Mouse (Mus musculus) heart, postnatal 4 days (tissue): ENCODE measurements at regions not wholly inside any gene's neighbourhood (a gene's known extent, or its start where the extent isn't known, plus 50 kb on each side); places are given as distances from the start of the nearest gene placed in this dataset.

Source experiments
- DNase-seq: peaks from one replicate; pipeline ENCODE4 v3.0.0; 2021
- microRNA-seq, 2 experiments: library from miRNA; unstranded; fragments of <30 nt; microRNA quantifications; one replicate each; pipeline ENCODE4 v1.2.0; 2021 to 2022

DNA sequence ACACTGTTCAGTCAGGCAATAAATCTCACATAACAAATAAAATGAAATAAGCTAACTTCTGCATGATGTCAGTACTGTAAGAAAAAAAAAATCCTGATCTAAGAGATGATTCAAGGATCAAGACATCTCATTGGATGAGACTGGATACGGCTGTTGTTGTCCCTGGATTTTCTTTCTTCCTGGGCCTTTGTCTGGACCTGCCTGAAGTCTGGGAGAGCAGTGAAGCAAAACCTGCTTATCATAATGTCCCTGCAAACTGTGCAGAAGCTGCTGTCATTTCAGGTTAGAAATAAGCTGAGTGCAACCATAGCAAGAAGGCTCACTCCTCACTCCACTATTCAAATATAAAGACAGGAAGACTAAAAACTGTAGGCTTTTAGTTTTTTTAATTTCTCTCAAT, 178.0 kb upstream of the Steap4 start:
- DNase-seq = no peak

DNA sequence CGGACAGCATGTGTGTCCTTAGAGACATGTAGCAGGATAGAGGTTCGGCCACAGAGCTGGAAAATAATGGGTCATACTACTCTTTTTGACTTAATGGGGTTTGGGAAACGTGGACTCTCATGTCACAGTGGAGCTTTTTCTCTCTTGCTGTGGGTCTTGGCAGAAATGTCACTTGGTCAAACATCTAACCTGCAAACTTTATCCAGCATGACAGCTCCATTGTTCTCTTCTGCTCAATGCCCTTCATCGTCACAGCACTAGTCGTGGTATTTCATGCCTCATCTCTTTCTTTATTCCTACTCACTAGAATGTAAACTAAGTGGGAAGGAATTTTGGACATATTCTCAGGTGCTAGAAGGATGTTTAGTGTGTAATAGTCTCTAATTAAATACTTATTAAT, 171.9 kb upstream of the Steap4 start:
- no peak for DNase-seq

GRCm38 (mm10) chr5:7789126-7789525, 171.1 kb upstream of the Steap4 start:
- no peak for DNase-seq

DNA sequence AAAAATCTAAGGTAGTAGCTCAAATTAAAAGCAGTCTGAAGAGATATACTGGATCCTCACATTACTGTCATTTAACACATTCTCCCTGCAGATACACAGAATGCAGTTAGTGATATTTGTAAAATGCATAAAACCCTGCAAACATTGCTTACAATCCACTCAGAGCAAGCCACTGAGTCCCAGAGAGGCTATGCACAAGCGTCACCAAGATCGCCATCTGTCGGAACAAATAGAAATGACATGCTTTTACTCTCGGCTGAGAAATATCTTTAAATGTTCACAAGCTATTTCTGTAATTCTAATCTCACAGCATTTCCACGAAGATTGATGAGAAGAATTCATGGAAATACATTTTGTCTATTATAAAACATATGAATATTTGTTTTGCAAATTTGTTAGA, 139.7 kb upstream of the Steap4 start:
- no peak for DNase-seq

GRCm38 (mm10) chr5:7821700-7822099, 138.6 kb upstream of the Steap4 start:
- DNase-seq = no peak

DNA sequence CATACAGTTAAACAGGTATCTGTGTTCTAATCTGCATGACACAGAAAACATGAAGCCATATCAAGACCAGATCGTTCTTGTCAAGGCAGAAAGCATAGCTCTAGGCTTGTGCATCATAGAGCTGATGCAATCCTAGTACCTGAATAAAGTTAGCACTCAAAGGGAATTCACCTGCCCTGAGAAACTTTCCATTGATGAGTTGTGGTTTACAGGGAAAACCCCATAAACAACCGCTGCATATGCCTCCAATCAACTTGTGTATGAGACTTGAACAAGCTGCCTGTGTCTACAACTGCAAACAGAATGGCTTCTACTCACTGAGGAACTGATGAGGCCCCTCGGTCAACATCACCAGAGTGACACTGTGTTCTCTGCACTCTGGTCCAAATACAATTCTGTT, 130.6 kb upstream of the Steap4 start:
- DNase-seq = no peak

- no peak for DNase-seq
Measured at GRCm38 (mm10) chr5:7833812-7834211, 126.4 kb upstream of the Steap4 start.

DNA sequence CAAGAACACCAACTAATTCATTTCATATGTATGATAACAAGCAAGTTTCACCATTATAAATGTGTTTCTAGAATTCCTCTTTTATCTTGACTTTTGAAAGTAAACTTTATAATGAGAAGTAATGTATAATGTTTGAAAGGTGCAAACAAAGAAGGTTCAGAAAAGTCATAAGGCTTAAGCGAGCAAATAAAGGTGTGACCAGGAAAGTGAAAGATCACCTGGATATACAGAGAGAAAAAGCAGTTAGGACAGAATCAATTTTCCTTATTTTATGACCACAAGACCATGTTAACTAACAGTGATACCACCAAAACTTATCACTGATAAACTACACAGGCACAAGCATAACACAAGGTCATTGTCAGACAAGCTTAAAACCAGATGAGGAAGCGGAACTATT, 97.2 kb upstream of the Steap4 start:
- no peak for DNase-seq

DNA sequence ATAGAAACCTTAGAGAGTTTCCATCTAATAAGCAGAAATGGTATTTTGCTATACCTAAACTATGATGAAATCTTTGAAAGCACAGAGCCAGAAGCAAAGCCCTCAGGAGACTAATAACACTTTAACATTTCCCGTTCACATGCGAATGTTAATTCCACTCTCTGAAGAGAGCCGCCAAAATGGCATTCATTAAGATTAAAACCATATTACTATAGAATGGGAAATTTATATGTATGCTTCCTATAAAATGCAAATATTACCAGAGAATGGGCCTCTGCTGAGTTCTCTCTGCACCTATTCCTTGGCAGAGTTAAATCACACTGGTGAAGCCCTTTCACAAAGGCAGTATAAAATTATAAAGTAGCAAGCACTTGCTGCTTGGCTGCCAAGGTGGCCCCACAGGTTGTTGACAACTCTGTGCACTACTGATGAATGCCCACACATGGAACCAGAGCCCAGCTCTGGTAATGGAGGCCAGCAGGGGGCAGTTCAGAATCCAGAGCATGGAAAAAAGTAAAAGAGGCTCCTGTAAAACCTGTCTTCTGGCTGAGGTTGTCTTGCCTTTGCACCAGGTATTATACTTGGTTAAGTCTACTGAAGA, 94.1 kb upstream of the Steap4 start:
- DNase-seq = no peak

DNA sequence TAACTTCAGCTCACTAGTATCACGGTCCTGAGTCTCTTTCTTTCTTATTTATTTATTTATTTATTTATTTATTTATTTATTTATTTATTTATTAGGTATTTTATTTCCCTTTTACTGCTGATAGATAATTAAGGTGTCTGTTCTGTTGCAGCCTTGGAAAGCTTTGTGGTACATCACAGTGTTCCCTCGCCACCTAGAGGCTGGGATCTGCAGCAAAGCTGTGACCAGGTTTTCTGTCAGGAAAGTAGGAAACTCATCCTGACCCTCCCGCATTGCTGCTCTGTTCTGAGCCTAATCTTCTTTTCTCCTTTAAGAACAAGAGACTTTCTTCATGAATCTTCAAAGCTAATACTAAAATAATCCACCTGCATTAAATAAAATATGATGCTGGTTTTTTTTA, 60.7 kb upstream of the Steap4 start:
- peak; percentile 31 for DNase-seq

Small RNAs in the stretch of these regions (microRNA-seq; reads per million reads assigned to microRNA genes)
- 0 reads per million in 2 experiments for gene Gm22196
